Mouse (Mus musculus): ENCODE measurements around the gene Klf1.

The Klf1 gene

GRCm38 (mm10) chr8:84901752-84902151 is at the start of gene Klf1:
TSS of gene Klf1 (plus strand) at chr8:84901928.
- no peak for DNase-seq (ENCODE audit: low spot score)

GRCm38 (mm10) chr8:84856434-84856833 is 45.3 kb upstream of the Klf1 start:
- no peak for DNase-seq (ENCODE audit: low spot score)

- DNase-seq (ENCODE audit: low spot score): peak; percentile 90
These were observed 44.8 kb upstream of the Klf1 start, which contains the start of gene Farsa for GRCm38 (mm10) chr8:84856864-84857441. TSS of gene Farsa (plus strand) at chr8:84856989.

- DNase-seq (ENCODE audit: low spot score): peak; percentile 84
These were observed 30.1 kb upstream of the Klf1 start, which contains the start of gene Syce2 for GRCm38 (mm10) chr8:84871376-84872308. TSS of gene Syce2 (plus strand) at chr8:84872111.

- DNase-seq (ENCODE audit: low spot score): peak; percentile 23
These were observed 29.3 kb upstream of the Klf1 start for GRCm38 (mm10) chr8:84872309-84872965.

- no peak for DNase-seq (ENCODE audit: low spot score)
These were observed 28.7 kb upstream of the Klf1 start for GRCm38 (mm10) chr8:84873016-84873415.

GRCm38 (mm10) chr8:84874339-84874738 is 27.4 kb upstream of the Klf1 start:
- no peak for DNase-seq (ENCODE audit: low spot score)

- no peak for DNase-seq (ENCODE audit: low spot score)
These were observed 24.3 kb upstream of the Klf1 start for GRCm38 (mm10) chr8:84877297-84878035.

- DNase-seq (ENCODE audit: low spot score): no peak
These were observed 22.8 kb upstream of the Klf1 start for GRCm38 (mm10) chr8:84878915-84879314.

- DNase-seq (ENCODE audit: low spot score): no peak
These were observed 17.0 kb upstream of the Klf1 start for GRCm38 (mm10) chr8:84884728-84885127.

- DNase-seq (ENCODE audit: low spot score): no peak
These were observed 13.4 kb upstream of the Klf1 start for GRCm38 (mm10) chr8:84888280-84888679.

- no peak for DNase-seq (ENCODE audit: low spot score)
These were observed 12.6 kb upstream of the Klf1 start for GRCm38 (mm10) chr8:84889141-84889540.

GRCm38 (mm10) chr8:84892993-84893708 is 8.6 kb upstream of the Klf1 start:
- no peak for DNase-seq (ENCODE audit: low spot score)

- DNase-seq (ENCODE audit: low spot score): peak; percentile 86
These were observed 8.0 kb upstream of the Klf1 start, which contains the start of gene Gcdh for GRCm38 (mm10) chr8:84893709-84894134. TSS of gene Gcdh (minus strand) at chr8:84893921.

- DNase-seq (ENCODE audit: low spot score): no peak
These were observed 5.8 kb upstream of the Klf1 start for GRCm38 (mm10) chr8:84895963-84896362.

- DNase-seq (ENCODE audit: low spot score): no peak
These were observed 657 bp upstream of the Klf1 start for GRCm38 (mm10) chr8:84901071-84901470.

- no peak for DNase-seq (ENCODE audit: low spot score)
These were observed 715 bp downstream of the Klf1 start for GRCm38 (mm10) chr8:84902367-84902919.

- DNase-seq (ENCODE audit: low spot score): peak; percentile 88
These were observed 1.4 kb downstream of the Klf1 start for GRCm38 (mm10) chr8:84902920-84903661.

GRCm38 (mm10) chr8:84904351-84904750 is 2.6 kb downstream of the Klf1 start:
- no peak for DNase-seq (ENCODE audit: low spot score)

- no peak for DNase-seq (ENCODE audit: low spot score)
These were observed 5.3 kb downstream of the Klf1 start for GRCm38 (mm10) chr8:84907037-84907436.

All from T-cell, adult 2 months (primary cell).